Mouse (Mus musculus) ES-E14 (cell line): Measurements from ENCODE around the gene Nup188.

Experiments
- HCFC1 ChIP-seq: IDR thresholded peaks from 2 replicates; pipeline ENCODE4 v1.6.1; 2012; ENCODE audit warnings: low read length, inconsistent platforms, borderline replicate concordance; ENCODE audit not compliant: insufficient read depth
- MAFK ChIP-seq: IDR thresholded peaks from 2 replicates; pipeline ENCODE4 v1.6.1; 2014; ENCODE audit warnings: mild to moderate bottlenecking, low read depth, low read length, inconsistent platforms; ENCODE audit not compliant: insufficient read depth
- ZC3H11A ChIP-seq: IDR thresholded peaks from 2 replicates; pipeline ENCODE4 v1.6.1; 2012; ENCODE audit warnings: low read depth, mild to moderate bottlenecking, inconsistent platforms, low read length, borderline replicate concordance
- ZNF384 ChIP-seq: IDR thresholded peaks from 2 replicates; pipeline ENCODE4 v1.6.1; 2012; ENCODE audit warnings: low read depth, low read length, inconsistent platforms

- TF ChIP-seq MAFK: no peak
- no peak for TF ChIP-seq ZNF384
- no peak for TF ChIP-seq HCFC1
- TF ChIP-seq ZC3H11A: no peak
These were observed 35.8 kb upstream of the Nup188 start for GRCm38 (mm10) chr2:30250166-30251128.
